Mouse (Mus musculus) hindlimb bud, embryonic 11.5 days (tissue): ENCODE results near the gene Heg1.

Experiments
- DNase-seq: peaks from one replicate; pipeline ENCODE4 v3.0.0-alpha.2; 2012; ENCODE audit warnings: low read depth, low spot score; ENCODE audit errors: extremely low spot score

The Heg1 gene

DNA sequence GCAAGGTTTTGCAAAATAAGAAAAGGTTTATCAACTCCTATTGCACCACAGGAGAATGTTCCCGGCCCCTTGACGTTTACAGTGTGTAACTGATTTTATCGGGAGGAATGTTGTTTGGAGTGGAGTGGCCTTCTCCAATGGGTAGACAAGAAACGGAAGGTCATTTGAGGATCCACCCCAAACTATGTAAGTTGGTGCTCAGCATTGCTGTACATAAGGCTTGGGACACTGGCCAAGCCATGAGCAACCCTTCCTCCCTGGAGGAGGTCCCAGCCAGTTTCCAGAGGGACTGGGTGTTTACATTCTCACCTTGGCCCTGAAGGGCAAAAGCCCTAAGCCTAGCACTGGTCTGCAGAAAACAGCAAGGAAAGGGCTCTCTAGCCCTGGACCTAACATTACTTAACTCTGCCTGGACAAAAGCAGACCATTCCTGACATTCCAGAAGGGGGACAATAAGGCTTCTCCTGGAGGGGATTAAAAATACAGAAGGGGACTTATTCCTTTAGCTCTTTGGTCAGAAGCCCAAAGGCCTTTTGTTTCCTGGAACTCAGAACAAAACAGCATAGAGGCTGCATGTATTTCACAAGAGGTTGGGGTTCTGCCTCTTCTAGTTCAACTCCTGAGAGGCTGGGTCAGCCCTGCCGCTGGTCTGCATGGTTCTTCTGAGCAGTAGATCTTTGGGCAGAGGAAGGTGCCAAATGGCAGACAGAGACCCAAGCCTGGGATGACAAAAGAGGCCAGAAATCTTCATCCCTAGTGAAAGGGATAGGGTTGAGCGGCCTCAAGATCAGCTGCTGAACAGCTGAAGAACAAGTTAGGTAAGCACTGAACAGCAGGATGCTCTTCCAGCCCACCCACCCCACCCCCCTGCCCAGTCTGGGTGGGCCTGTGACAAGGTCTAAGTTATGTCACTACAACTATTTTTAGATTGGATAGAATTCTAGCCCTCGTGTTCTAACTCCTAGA, 7.5 kb upstream of the Heg1 start:
- DNase-seq: no peak

DNA sequence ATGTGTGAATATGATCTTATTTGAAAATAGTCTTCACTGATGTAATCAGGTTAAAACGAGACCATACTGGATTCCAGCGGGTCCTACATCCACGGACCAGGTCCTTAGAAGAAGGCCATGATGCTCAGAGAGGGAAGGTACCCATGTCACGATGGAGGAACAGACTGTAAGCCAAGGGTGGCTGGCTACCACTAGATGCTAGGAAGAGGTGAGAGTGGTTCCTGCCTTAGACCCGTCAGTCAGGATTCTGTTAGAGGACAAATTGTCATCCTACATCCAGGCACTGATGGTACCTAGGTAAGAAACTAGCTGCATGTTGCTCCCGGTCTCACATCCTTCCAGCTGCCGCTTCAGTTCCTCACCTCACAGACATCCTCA, 6.9 kb upstream of the Heg1 start:
- DNase-seq: no peak

DNA sequence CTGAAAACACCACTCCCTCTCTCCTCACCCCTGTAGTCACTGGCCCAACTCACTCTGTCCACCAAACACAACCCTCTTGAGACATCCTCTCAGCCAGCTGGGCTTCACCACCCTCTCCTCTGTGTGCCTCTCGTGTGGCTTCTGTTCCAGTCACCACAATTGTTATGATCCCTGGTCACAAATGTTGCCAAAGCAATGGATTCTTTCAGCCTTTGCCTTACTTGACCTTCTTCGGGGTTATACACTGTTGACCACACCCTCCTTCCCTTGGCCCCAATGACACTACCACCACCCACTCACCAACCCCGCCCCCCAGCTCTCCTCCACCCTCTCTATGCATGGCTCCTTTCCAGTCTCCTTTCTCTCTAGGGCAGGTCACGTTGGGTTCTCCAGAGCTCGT, 6.3 kb upstream of the Heg1 start:
- no peak for DNase-seq

DNA sequence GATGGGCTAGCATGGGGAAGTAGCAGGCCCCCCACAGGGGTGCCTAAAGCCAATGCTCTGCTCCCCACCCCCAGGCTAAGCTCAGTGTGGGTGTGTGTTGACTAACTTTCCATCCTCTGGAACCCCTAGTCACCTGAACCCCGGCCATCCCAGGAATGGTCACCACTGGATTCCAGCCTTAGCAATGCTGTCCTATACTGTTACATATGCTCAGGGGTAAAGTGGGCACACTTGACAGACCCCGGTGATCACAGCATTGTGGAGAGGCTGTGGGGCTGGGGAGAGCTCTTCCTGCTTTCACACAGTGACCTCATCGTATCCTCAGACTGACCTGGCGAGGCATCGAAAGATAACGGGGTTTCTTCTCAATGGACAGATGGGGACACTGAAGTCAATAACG, 3.9 kb upstream of the Heg1 start:
- DNase-seq: no peak

DNA sequence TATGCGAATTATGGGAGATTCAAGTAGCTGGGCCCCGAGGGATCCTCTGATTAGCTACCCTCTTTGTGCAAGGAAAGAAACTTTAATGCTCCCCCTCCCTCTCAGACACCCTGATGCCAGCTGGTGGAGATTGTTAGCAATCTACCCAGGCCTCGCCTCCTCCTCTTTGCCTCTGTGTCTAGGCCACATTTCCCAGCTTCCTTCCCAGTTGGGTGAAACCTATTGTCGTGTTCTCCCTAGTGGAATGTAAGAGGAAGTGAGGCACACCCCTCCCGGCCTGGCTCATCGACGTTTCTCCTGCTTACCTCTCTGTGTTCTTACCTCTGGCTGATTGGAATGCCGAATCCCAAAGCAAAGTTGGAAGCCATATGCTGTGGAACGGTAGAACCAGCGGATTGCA, 3.4 kb upstream of the Heg1 start:
- DNase-seq: no peak

DNA sequence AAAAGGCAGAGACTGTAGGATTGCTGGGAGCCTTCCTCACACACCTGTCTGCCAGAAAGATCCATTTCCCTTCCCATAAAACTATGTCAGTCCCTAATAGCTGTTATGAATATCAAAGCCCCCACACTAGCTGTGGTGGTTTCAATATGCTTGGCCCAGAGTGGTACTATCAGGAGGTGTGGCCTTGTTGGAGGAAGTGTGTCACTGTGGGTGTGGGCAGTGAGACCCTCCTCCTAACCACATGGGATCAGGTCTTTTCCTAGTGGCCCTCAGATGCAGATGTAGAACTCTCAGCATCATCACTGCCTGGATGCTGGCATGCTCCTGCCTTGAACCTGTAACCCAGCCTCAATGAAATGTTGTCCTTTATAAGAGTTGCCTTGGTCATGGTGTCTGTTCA, 2.5 kb upstream of the Heg1 start:
- no peak for DNase-seq

DNA sequence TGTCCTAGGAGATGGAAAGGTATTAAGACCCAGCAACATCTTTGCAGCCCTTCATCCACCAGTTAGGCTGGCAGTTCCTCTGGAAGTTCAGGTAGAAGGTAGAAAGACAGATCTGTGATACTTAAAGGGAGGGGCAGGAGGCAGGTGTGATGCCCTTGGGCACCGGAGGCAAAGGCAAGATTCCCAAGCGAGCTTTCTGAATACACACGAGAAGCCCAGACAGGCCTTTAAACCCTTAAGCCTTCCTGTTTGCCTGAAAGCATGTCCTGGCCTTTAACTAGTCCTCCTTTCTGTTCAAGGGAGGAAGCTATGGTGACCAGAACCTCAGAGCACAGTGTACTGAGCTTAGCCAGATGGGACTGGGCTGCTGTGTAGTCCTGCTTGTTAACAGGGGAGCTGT, 1.5 kb upstream of the Heg1 start:
- DNase-seq: no peak

DNA sequence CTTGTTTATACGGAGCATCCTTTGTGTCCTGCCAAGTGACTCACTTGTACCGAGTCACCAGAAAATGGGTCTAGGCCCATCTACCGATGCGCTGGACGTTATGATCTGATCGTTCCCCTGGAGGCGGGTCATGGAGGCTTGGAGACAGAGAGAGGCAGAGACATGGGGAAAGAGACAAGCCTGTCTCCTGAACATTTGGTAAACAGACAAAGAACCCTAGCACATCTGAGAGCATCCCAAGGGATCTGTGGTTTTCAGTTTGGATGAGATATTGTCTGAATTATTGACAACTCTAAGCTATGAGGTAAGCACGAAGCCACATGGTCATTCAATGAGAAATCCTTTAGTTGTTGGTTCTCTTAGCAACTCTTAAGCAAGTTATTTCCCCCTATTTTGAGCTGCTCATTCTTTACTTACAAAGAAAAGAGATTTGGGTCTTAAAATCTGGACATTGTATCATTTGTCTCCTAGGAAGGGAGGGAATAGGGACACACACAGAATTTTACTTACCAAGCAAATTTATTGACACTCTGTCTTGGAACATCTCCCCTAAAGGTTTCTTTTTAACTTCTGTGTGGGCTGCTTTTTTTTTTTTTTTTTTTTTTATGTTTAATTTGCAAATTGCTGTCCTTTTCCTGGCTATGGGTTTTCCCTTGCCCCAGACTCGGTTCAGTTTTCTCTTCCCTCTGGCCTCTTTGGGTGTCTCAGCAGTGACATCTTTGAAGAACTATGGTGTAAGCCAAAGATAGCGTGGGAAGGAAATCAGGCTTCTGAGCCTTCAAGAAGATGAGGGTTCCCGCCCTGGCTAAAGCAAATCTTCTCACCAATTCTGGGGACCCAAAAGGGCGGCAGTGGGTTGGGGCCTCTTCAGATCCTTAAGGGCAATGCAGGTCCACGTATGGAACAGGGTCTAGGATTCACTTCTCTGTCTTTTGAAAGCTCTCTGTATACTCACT, 686 bp upstream of the Heg1 start:
- no peak for DNase-seq

DNA sequence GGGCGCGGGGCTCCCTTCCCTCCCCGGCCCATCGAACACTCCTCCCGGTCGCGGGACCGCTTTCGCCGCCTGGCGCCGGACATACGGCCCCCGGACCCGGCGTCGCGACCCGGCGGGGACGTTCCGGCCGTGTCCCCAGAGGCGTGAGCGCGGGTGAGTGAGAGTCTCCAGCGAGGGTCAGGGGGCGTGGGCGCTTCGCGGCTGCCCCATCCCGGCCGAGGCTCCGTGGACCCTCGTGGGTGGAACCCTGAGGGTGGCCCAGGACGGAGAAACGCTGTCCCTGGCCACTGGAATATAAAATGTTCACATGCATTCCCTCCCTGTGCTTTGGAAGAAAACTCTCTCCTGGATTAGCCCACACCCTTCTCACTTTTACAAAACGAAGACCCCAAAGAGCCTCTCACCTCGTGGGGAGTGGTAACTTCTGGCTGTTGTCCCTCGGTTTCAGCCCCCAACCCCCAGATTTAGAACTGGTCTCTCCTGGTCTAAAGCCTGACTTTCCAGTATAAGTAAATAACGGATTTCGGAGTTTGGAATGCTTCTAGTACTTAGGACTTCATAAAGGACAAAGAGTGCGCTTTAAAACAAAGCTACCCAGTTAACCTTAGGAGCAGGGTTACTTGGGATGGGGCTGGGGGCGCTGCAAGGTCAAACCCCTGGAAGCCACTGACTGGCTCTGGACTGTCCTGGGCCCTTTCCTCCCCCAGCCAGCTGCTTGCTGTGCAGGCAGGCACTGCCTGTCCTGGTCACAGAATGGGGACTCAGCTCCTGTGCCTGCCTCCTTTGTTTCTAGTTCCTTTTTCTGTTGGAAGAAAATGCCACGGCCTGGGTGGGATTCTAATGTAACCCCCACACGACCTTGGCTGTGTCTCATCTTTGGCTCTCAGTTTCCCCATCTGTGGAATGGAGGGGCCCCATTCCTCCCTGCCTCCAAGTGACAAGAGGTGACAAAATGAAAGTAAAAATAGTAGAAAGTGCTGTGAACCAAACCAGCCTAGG, 832 bp downstream of the Heg1 start:
- no peak for DNase-seq

DNA sequence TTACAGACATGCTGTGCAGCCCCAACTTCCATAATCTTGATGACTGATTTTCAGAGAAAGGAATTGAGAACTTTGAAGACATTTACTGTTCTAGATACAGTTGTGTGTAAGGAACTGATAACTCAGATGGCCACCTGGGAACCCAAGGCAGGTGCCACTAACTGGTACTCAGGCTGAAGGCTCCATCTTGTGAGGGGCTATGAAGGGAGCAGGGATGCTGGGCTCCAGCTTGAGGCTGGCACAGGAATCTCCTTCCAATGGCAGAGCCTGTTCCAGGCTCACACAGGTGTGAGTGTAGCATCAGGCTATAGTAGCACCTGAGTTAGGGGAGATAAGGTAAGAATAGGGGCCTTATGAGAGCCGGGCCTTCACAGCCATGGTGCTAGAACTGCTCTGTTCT, 1.9 kb downstream of the Heg1 start:
- DNase-seq: no peak

DNA sequence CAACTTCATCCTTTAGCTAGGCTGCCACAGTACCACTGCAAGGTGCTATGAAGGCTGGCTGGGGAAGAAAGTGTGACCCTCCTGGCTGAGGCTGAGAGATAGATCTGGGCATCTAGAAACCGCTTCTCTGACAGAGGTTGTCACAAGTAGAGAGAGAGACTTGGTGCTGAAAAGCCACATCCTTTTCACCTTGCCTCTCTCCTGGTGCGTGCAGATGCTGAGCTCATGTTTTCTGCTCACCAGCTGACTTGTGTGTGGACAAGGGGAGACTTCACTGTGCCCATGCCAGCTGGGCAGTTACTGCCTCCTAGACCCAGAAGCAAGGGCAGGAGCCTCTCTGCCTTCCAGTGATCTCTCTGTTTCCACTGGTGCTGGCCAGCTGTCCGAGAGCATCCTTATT, 3.6 kb downstream of the Heg1 start:
- DNase-seq: no peak

DNA sequence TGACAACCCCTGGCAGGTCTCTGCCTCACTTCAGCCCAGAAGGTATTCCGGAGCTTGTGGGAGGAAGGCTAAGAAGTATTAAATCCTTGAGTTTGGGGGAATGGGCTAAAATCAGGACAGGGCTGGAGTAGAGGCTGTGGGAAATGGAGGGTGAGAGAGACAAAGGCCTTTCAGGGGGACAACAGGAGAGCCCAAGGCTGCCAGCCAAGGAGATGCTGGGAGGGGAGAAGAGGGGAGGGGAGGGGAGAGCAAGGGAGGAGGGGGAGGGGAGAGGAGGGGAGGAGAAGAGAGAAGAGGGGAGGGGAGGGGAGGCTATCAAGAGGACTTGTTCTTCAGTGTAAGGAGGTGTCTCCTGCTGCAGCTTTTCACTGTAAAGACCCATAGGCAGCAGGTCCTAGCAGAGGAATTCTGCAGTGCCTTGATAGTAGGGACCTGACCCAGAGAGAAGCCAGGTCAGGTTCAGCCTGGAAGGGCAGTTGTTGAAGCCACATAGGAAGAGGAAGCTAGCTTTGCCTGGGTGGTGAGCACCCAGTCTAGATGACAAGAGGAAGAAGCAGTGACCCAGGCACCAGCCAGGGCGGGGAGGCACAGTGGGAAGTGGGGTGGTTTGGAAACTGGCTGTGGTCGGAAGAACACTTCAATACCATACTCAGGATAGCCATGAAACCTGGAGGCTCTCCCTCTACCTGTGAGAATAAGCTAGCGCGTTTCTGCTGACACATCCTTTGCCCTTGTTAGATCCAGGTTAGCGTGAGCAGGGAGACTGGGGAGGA, 7.0 kb downstream of the Heg1 start:
- no peak for DNase-seq

DNA sequence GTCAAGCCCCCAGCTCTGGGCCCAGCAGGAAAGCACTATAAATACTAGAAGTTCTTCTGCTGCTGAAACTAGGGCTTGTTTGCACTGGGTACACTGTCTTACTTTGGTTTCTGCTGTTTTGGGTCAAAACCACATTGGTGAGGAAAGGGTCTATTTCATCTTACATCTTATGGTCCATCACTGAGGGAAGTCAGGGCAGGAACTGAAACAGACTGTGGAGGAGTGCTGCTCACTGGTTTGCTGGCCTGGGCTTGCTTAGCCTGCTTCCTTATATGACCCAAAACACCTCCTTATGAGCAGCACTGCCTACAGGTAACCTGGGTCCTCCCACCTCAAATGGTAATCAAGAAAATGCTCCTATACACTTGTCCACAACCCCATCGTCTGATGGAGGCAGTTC, 9.4 kb downstream of the Heg1 start:
- no peak for DNase-seq

DNA sequence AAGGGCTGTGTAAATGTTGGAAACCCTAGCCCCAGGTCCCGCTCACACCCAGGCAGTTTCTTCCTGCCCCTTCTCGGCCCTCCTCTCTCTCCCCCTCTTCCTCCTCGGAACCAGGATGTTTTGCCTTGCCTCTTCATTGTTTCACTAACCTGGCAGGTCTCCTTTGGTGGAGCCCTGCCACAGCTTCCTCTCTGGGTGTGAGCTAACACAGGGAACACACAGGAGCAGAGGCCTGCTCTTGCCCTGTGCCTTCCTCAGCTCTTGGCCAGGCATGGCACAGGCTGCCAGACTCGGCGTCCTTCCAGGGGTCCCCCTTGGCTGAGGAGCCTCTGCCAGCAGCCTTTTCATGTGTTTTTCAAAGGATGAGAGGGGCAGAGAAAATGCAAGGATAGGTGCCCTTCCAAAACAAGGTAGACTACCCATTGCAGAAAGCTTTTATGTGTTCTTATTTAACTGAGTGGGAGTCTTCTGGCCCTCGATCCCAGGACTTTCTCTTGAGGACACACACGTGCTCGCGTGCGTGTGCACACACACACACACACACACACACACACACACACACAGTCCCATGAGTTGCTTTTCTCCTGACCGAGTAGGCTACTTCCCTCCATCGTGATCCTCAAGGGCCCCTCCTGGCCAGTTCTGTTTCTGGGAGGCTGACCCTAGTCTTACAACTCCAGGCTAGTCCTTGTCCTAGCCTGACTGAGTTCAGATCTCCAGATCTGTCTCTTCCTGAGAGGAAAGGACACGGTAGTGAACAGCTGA, 12.8 kb downstream of the Heg1 start:
- DNase-seq: no peak

DNA sequence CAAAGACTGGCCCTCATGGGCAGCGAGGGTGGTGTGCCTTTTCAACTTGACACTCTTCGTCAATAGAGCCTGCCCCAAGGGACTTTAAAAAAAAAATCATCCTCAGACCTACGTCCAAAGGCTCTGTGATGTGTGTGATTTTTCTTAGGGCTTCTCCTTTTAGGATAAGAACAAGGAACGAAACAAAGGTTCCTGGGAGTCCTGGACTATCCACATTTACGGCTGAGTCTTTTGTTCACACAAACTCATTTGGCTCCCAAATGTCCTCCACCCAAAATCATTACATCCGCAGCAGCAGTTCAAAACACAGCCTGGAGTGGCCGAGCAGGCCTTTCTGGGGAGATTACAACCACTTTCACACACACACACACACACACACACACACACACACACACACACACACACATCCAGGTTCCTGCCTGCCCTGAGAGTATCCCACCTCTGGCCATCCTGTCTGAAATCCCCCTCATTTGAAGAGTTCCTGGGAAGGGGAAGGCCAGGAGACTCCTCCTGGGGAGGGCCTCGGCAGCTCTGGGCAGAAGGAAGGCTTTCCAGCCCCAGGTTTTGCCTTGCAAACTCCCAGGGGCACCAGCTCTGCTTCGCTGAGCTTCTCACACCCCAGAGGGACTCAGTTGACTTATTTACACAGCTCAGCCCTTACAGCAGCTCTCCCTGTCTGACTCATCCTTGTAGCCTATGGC, 13.6 kb downstream of the Heg1 start:
- DNase-seq: no peak

DNA sequence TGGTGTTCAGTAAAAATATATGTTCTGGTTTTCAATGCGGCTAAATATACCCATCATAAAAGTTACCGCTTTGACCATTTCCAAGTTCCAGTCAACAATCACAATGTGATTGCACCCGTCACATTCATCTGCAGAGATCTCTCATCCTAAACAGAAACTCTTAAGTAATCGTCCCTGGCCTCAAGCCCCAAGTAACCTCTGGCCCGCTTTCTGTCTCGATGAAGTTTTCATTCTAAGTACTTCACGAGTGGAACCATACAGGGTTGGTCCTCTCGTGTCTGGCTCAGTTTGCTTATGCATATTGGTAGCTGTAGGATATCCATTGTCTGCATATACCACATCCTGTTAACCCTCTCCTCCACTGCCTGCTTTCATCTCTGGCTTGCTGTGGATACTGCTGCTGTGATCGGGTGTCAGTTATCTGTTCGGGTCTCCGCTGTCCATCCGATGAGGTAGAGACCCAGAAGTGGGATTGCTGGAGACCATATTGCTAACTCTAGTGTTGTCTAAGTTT, 14.2 kb downstream of the Heg1 start:
- no peak for DNase-seq

DNA sequence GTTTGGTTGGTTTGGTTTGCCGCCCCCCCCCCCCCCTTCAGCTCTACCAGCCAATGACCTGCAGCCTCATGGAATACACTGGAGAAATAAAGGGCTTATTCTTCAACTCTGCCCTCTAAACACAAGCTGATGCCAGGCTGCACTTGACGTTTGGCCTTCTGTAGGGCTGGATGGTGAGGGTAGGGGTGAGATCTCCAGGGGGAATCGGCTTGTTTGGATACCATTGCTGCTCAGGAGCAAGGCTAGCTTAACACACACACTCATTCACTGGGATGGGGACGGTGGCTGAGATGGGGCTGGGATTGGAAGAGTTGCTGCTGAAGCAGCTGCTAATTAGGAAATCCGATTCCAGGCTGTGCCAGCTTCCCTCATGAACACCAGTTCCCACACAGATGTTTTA, 16.4 kb downstream of the Heg1 start:
- DNase-seq: no peak

DNA sequence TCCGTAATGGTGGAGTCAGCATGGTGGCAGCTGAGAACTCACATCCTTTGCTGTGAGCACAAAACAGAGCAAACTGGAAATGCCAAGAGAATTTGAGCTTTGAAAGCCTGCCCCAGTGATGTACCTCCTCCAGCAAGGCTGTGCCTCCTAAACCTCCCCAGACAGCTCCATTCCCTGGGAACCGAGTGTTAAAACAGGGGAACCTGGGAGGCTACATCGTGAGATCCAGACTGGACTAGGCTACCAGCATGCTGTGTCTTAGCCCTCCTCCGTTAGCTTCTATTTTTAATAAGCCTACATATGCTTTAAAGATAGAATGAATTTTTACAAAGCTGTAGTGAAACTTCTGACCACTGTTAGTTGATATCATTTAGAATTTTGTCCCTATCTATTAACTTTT, 17.7 kb downstream of the Heg1 start:
- no peak for DNase-seq
